Mouse (Mus musculus) splenic B cell, adult 2 months (primary cell): ENCODE results near the gene Sergef.

Experiments
- DNase-seq: peaks from one replicate; pipeline ENCODE4 v3.0.0-alpha.2; 2011; ENCODE audit warnings: low read depth, low spot score
- H3K27me3 ChIP-seq: 2 replicates; pipeline ENCODE4 v1.6.1; 2012; ENCODE audit warnings: mild to moderate bottlenecking, low read length, moderate library complexity, mixed read lengths; ENCODE audit not compliant: control insufficient read depth, poor library complexity, insufficient read depth, severe bottlenecking
- H3K36me3 ChIP-seq: 2 replicates; pipeline ENCODE4 v1.6.1; 2012; ENCODE audit warnings: mild to moderate bottlenecking, low read length, moderate library complexity, mixed read lengths; ENCODE audit not compliant: control insufficient read depth, poor library complexity, insufficient read depth, severe bottlenecking

The Sergef gene

DNA sequence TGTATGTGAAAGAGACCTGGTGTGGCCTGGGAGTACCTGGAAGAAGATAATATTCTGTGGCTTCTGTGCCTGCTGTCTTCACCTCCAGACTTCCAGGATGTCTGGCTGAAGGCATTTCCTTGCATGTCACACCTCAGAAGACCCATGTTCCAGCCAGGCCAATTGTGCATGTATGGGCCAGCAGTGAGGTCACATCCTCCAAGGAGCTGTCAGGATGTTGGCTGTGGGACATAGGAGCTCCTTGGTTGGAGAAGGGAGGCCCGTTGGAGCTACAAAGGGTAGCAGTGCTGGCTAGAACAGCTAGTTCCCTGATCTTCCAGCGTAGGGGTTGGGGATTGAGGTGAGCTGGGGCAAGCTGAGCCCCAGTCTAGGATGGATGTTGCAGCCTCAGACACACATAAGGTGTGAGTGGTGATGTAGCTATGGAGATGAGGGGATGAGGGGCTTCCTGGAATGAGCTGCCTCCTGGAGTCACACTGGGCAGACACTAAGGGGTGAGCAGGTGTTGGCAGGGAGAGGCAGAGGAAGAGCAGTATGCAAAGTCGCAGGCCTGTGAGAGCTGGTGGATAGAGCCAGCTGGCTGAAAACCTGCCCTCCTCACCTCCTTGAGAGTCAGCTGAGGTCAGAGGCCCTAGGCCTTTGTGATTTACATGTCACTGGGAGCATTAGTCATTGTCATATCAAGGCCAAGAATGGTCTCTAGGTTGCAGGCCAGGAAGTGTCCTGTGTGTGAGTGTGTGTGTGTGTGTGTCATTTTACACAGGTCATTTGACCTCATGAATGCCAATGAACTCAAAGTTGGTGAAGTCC, 238.0 kb downstream of the Sergef start:
- no peaks in the 10 kb centered on the region for H3K27me3 ChIP-seq
- no peak for DNase-seq
- no peaks in the 10 kb centered on the region for H3K36me3 ChIP-seq

DNA sequence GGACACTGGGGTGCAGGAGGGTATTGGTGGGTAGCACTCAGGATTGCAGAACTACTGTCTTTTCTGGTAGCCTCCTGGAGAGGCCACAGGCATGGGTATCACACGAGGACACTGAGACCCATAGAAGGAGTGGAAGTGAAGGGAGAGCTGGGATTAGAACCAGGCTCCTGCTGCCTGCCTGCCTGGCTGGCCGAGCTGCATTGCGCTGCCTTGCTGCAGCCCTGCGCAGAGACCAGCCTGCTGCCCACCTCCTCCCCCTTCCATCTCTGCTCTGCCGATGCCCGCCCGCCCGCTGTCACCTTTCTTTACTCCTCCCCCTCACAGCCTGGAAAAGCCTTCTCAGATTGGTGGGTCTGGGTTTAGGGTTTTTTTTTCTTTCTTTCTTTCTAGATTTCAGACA, 239.3 kb downstream of the Sergef start:
- Histone ChIP-seq H3K36me3 (no peaks in the 10 kb centered on the region), H3K27me3 (no peaks in the 10 kb centered on the region)
- no peak for DNase-seq

DNA sequence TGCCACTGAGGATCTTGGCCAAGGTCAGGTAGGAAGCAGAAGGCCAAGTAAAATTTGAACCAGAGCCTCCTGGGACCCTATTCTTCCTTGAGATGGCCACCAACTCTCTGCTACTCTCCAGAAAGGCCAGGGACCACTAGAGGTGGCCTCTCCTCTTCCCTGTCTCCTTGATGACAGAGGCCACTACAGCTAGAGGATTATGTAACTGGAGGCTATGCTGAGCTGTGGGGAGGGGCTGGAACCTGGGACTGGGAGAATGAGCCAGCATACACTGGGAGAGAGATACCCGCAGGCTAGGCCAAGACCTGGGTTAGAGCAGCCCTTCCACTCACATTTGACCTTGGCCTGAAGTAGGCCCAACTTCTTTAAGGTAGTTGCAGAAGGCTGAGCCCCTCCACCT, 239.9 kb downstream of the Sergef start:
- no peaks in the 10 kb centered on the region for H3K36me3 ChIP-seq
- DNase-seq, result no peak
- H3K27me3 ChIP-seq, result no peaks in the 10 kb centered on the region

DNA sequence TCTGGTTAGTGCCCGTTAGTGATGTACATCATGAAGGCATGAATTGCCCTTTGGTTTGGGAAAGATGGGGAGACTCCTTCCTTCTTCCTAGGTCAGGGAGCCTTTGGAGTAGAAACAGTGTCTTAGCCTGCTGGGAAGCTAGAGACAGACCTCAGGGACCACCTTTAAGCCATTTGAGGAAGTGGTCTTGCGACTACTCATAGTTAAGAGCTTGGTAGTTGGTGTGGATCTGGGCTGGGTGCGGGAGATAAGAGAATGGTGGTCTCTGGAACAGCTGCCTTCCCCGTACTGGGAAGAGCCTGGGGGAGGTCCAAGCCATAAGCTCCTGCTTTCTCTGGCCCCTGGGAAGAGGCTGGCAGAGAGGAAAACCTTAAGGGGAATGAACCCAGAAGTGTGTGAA, 241.0 kb downstream of the Sergef start:
- no peaks in the 10 kb centered on the region for H3K36me3 ChIP-seq
- H3K27me3 ChIP-seq, result no peaks in the 10 kb centered on the region
- DNase-seq, result no peak

DNA sequence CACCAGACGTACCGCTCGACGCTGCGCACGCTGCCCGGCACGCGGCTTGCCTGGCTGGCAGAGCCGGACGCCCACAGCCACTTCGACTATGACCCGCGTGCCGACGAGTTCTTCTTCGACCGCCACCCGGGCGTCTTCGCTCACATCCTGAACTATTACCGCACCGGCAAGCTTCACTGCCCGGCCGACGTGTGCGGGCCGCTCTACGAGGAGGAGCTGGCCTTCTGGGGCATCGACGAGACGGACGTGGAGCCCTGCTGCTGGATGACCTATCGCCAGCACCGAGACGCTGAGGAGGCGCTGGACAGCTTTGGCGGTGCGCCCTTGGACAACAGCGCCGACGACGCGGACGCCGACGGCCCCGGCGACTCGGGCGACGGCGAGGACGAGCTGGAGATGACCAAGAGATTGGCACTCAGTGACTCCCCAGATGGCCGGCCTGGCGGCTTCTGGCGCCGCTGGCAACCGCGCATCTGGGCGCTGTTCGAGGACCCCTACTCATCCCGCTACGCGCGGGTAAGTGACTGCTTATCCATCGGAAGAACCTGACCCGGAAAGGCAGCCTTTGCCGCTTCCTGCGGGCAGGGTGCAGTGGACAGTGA, 241.8 kb downstream of the Sergef start:
- peak; percentile 46 for DNase-seq
- H3K27me3 ChIP-seq, result no peaks in the 10 kb centered on the region

DNA sequence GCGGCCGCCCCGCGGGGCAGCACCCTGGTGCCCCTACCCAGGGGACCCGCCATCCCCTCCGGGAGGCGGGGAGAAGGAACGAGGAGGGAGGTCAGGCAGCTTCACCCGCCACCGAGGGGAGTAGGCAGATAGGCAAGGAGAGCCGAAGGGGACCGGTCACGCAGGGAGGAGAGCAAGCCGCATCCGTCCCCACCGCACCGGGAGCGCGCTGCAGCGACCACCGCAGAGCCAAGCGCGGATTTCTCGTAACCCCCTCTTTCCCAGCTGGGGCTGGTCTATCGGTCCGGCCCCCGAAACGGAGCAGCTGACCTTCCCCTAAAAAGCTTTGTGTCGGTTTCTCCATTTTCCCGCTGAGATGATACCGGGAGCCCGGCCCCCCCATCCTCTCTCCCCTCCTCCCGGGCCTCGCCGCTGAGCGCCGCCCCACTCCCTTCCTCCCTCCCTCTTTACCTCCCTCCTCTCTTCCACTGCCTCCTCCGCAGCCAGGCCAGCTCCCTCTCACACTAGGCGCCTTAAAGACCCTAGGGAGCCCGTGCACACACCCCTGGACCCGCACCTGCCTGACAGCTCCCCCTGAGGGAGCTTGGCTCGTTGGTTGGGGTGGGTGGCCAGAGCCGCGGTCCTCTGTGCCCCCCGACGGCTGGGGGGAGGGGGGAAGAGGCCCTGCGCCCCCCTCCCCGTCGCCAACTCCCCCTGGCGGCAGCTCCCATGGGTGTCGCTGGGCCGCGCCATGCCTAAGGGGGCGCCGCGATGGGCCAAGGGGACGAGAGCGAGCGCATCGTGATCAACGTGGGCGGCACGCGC, 242.5 kb downstream of the Sergef start:
- H3K27me3 ChIP-seq, result no peaks in the 10 kb centered on the region
- no peaks in the 10 kb centered on the region for H3K36me3 ChIP-seq
- no peak for DNase-seq

More for the DNA sequence above, 241.8 kb downstream of the Sergef start:
- H3K36me3 ChIP-seq, result no peaks in the 10 kb centered on the region

DNA sequence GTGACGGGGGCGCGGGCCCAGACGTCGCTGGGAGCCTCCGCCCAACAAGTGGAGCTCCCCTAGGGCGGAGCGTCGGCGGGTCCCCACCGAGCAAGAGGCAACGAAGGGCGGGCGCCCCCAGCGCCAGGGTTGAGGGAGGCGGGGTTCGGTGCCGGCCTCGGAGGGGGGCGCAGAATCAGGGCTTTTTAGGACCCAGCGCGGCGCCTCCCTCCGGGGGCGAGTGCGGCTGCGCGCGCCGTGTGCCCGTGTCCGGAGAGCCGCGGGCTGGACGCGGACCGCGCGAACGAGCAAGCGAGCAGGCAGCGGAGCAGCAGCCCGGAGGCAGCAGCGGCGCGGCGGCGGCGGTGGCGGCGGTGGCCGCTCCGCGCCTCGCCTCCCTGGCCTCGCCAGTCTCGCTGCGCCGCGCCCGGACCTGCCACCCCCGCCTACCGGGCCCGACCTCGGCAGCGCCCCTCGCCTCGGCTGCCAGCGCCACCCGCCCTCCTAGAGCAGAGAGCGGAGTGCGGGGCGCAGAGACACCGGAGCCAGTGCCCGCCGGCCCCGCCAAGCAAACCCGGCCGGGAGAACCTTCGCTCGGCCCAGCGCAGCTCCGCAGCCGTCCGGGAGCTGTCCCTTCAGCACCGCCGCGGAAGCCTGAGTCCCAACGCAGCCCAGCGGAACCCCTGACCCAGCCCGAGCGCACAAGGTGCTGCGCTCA, 243.2 kb downstream of the Sergef start, which contains the start of gene Kcnc1:
TSS of gene Kcnc1 (plus strand) at position 267 of the 697 bp plus-strand sequence.
- Histone ChIP-seq H3K27me3 (no peaks in the 10 kb centered on the region), H3K36me3 (no peaks in the 10 kb centered on the region)
- DNase-seq, result peak; percentile 86

DNA sequence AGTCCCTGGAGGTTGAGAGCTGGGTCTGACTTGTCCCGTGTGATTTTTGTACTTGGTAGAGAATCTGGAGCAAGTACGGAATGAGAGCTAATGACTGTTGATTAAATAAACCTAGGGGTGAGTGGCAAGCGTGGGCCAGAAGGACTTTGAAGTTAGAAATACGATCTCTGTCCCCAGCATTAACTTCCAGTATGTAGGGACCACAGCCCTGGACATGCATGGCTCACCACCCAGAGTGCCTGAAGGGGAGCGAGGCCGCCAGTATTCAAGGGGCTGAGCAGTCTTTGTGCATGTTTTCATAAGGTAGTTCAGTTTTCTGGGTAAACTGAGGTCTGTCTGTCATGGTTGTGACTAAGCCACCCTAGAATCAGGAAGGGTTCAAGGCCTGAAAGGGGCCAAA, 244.0 kb downstream of the Sergef start:
- Histone ChIP-seq H3K36me3 (no peaks in the 10 kb centered on the region), H3K27me3 (no peaks in the 10 kb centered on the region)
- no peak for DNase-seq

DNA sequence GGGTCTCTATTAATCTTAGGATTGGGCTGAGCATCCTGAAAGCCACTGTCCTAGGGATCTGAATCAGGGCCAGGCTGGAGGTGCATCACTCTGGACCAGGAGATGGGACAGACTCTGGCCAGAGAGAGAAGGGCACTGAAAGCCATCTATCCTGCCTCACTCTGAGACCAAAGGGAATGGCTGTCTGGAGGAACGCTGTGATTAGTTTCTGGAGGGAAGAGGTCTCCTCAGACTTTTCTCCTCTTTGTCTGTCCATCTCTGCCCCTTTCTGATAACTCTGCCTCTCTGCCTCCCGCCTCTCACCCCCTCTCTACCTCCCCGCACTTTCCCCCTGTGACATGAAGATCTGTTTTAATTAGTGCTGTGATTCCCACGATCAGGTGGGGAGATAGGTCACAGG, 244.7 kb downstream of the Sergef start:
- no peaks in the 10 kb centered on the region for H3K36me3 ChIP-seq
- no peak for DNase-seq

DNA sequence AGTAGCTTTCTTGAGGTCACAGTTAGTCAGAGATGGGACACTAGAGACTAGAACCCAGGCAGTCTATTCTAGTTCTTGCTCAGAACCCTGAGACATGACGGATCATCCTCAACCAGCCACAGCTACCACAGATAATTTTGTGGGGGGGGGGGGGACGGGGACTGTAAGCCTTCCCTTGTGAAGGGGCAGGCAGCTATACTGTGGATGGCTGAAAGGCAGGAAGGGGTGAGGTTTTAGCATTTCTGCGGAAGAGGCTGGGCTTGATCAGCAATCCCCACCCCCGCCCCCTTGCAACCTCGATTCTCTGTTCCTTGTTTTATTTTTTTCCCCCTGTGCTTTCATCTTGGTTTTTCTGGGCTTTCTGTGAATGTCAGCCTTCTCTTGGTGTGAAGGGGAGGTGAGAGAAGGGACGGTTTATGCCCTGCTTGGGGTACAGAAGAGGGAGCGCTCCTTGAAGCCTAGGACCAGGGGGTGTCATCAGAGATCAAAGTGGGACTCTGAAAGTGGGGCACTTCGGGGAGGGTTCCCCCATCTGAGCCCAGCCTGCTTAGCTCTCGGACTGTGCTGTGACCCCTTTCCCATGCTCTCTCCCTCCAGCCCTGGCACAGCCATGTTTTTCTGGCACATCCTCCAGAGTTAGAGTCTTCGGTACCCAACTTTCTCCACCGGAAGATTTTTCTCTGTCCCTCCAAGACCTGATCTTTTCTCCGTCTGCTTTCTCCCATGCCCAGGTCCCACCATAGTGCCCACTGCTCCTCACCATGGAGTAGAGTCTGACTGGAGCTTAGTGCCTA, 245.7 kb downstream of the Sergef start:
- peak; percentile 68 for DNase-seq
- Histone ChIP-seq H3K36me3 (no peaks in the 10 kb centered on the region), H3K27me3 (no peaks in the 10 kb centered on the region)

More for the DNA sequence above, 244.7 kb downstream of the Sergef start:
- no peaks in the 10 kb centered on the region for H3K27me3 ChIP-seq
